Mouse (Mus musculus): ENCODE results near the gene Smyd1.

- TF ChIP-seq CTCF (IDR thresholded peaks at IDR 0.05; ENCODE audit: low read depth) = no peak
- no peak for TF ChIP-seq EP300 (optimal IDR thresholded peaks at IDR 0.05)
Observed at GRCm38 (mm10) chr6:71184941-71185604, 137.0 kb downstream of the Smyd1 start.
